Mouse (Mus musculus) bone marrow, adult 2 months (tissue): ENCODE measurements around the gene Kctd19. TPM values are rescaled to one million over a fixed set of nuclear protein-coding genes. Genes with fewer than 3 reads are reported as not detected.
A peak's percentile ranks its signal among the peaks of the same experiment; 100 is the strongest.

Source experiments
- H3K27ac ChIP-seq: fragments of 200-500 bp; 2 replicates; pipeline ENCODE4 v1.5.1; 2012; ENCODE audit warnings: low read depth, mild to moderate bottlenecking, control low read depth, inconsistent platforms, low read length; ENCODE audit not compliant: control insufficient read depth, poor library complexity, insufficient read depth
- H3K4me1 ChIP-seq: fragments of 200-500 bp; 2 replicates; pipeline ENCODE4 v1.6.1; 2011; ENCODE audit warnings: low read length; ENCODE audit not compliant: control insufficient read depth, insufficient read depth
- H3K4me3 ChIP-seq: fragments of 200-500 bp; replicated peaks from 2 replicates; pipeline ENCODE3; 2011; ENCODE audit warnings: mild to moderate bottlenecking, low read depth, low read length, control low read depth; ENCODE audit not compliant: control insufficient read depth
- CTCF ChIP-seq: fragments of 200-500 bp; IDR thresholded peaks from 2 replicates; pipeline ENCODE4 v1.5.1; 2011; ENCODE audit warnings: low read length, control low read depth; ENCODE audit not compliant: control insufficient read depth, insufficient read depth
- POLR2A ChIP-seq: fragments of 200-500 bp; IDR thresholded peaks from 2 replicates; pipeline ENCODE4 v1.6.1; 2011; ENCODE audit warnings: low read depth, mild to moderate bottlenecking, control low read depth, low read length, borderline replicate concordance; ENCODE audit not compliant: control insufficient read depth
- WGBS: fragments of 180-500 bp; shearing (Covaris S2); methylation state at CpG from one replicate; pipeline ENCODE4 v1.1.7; 2018; 5-methylcytosine and 5-hydroxymethylcytosine counted together
- polyA plus RNA-seq: library from polyadenylated mRNA; stranded (reverse); fragments of >200 nt; gene quantifications from 2 replicates; pipeline ENCODE4 v1.2.4, GENCODE M21; 2011; ENCODE audit warnings: low replicate concordance; ENCODE audit not compliant: missing spikeins, insufficient read depth, insufficient read length

Gene Kctd19
- polyA plus RNA-seq, 1 experiment: not detected

DNA sequence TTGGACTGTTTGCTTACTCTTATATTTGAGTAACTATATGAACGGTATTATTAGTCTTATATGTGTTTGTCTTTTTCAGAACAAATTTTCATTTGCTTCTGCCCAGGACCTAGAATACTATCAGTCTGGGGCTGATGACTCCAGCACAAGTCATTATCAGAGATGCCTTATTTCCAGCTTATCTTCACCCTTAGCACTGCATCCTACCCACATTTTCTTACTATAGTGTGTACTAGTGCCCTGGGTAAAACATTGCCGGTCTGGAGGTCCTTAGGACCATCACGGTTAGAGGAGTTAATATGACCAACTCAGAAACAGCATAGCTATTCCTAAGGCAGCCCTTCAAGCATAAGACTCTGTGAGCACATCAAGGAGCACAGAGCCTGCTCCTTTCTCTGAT is 34.9 kb upstream of the Kctd19 start:
- no peak for TF ChIP-seq POLR2A
- no peak for TF ChIP-seq CTCF
- no peaks in the 10 kb centered on the region for H3K4me1 ChIP-seq
- H3K27ac ChIP-seq: no peak overlapping the region
- 63% methylated on average over 3 of the region's 3 CpGs for WGBS
- no peak overlapping the region for H3K4me3 ChIP-seq

DNA sequence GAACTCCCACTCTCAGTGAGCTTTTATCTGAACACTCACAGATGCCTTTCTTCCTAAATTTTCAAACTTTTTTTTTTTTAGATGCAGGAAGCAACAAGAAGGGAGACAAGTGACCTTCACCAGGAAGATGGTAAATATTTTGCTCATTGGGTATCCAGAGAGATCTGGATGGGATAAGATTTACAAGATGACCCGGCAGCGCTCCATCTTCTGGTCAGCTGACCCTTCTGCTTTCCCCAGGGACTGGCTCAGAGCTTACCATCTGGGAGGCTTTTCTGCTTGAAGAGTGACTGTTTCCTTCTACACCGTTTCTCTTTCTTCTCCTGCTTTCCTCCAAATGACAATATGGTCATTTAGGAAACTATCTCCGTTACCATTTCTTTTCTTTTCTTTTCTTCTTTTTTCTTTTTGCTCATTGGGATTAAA is 32.8 kb upstream of the Kctd19 start:
- H3K4me3 ChIP-seq: no peak overlapping the region
- no peaks in the 10 kb centered on the region for H3K4me1 ChIP-seq
- WGBS: 73% methylated on average over 4 of the region's 4 CpGs
- no peak overlapping the region for H3K27ac ChIP-seq
- TF ChIP-seq CTCF (no peak), POLR2A (no peak)

DNA sequence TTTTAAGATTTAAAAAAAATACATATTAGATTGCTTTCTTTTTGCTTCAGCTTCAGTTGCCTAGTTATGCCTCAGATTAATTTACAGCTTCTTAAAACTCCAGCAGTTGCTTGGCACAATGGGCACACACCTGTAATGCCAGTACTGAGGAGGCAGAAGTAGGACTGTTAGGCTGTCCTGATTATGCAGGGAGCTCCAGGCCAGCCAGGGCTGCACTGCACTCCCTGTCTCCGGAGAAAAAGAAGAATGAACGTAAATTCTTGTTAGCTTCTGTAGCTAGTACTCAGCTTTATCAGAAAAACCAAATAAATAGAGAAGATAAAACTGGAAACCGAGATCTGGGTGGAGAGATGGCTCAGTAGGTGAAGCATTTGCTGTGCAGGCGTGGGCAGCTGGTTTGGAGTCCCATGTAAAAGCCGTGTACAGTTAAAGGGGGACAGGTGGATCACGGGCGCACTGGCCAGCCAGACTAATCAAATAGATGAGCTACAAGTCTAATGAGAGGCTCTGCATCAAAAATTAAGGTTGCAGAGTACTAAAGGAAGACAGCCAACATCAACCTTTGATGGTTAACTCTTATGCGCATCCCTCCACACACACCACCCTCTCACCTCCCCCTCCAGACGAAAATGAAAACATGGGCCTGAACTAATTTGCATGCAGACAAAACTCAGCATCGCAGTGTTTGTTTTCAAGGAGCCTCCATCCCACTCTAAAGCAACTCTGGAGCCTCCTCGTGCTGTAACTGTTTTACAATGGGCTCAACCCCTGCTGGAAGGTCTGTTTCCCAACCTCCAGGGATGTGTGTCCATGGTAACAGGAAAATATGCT is 32.2 kb upstream of the Kctd19 start:
- 66% methylated on average over 11 of the region's 11 CpGs for WGBS
- Histone ChIP-seq H3K27ac (no peak overlapping the region), H3K4me1 (no peaks in the 10 kb centered on the region), H3K4me3 (no peak overlapping the region)
- TF ChIP-seq POLR2A (no peak), CTCF (no peak)

DNA sequence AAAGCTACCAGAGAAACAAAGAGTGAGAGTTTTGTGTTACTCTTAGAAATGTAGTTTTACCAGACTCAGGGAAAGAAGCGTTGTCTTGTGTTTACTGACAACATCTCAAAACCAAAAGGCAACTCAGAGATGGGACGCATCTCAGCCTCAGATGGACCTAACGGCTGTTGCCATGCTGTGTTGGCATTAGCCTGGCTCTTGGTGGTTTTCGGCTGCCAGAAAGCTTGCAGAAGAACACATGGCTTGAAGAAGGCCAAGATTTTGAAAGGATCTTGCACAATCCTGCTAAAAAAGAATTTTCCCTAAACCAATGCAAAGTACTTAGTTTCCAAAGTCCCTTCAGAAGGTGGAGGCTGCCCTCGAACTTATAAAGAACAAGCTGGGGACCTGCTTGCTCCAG is 29.4 kb upstream of the Kctd19 start:
- H3K4me1 ChIP-seq: no peaks in the 10 kb centered on the region
- no peak overlapping the region for H3K27ac ChIP-seq
- H3K4me3 ChIP-seq: no peak overlapping the region
- TF ChIP-seq CTCF (no peak), POLR2A (no peak)
- 78% methylated on average over 5 of the region's 5 CpGs for WGBS

DNA sequence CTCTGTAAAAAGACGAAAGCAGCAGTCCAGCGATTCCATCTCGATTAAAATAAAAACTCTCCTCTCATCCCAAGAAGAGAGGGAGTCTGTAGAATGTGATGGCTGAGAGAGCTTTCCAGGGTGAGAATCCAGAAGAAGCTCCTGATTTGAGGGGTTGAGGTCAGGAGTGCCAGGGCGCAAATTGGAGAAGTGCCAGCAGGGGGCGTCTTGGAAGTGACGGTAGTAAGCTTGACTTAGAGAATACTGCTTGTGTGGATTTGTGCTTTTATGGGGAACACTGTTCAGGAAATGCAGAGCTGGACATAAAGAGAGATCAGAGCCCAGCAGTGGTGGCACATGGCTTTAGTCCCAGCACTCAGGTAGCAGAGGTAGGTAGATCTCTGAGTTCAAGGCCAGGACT is 28.1 kb upstream of the Kctd19 start:
- Histone ChIP-seq H3K4me3 (no peak overlapping the region), H3K4me1 (no peaks in the 10 kb centered on the region), H3K27ac (no peak overlapping the region)
- TF ChIP-seq POLR2A (no peak), CTCF (peak; percentile 48; the same call in 1 of the 2 replicates)
- WGBS: 12% methylated on average over 6 of the region's 6 CpGs

DNA sequence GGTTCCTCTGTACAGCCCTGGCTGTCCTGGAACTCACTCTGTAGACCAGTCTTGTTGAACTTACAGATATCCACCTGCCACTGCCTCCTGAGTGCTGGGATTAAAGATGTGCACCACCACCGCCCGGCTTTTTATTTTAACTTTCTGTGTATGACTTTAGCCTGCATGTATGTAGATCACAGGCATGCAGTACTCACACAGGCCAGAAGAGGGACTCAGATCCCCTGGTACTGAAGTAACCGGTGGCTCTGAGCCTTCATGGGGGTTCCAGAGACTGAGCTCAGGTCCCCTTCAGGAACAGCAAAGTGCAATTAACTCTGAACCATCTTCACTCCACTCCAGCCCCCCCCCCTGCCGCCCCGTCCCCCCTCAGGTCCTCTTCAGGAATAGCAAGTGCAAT is 25.6 kb upstream of the Kctd19 start:
- Histone ChIP-seq H3K4me3 (no peak overlapping the region), H3K27ac (no peak overlapping the region), H3K4me1 (no peaks in the 10 kb centered on the region)
- 58% methylated on average over 5 of the region's 5 CpGs for WGBS
- peak; percentile 47; the same call in 1 of the 2 replicates for TF ChIP-seq CTCF
- TF ChIP-seq POLR2A: no peak

DNA sequence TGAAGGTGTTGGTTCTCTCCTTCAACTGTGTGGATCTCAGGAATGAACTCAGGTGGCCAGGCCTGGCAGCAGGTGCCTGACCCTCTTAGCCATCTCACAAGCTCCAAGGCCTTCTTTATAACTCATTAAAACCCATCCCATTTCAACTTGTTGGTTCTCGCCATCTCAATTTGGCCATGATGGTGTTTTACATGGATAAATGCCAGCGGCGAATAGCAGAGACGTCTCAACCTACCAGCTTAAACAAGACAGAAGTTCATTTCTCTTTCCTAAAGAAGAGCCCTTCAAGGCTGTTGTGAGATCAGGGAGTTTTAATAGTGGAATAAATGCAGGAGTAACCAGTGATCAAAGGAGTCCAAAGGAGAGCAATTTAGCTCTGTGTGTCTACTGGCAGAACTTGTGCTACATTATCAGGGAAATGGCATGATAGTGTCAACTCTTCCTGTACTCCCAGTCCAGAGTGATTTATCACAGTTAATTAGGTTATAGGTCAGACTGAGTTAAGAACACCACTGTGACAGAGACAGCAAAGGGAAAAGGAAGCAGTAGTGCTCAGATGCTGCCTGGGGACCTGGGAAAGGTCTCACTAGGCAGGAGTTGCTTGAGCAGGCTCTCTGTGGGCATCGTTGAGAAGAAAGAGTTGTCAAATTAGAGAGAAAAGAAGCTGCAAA is 23.9 kb upstream of the Kctd19 start:
- H3K4me1 ChIP-seq: no peaks in the 10 kb centered on the region
- no peak overlapping the region for H3K4me3 ChIP-seq
- 82% methylated on average over 5 of the region's 5 CpGs for WGBS

DNA sequence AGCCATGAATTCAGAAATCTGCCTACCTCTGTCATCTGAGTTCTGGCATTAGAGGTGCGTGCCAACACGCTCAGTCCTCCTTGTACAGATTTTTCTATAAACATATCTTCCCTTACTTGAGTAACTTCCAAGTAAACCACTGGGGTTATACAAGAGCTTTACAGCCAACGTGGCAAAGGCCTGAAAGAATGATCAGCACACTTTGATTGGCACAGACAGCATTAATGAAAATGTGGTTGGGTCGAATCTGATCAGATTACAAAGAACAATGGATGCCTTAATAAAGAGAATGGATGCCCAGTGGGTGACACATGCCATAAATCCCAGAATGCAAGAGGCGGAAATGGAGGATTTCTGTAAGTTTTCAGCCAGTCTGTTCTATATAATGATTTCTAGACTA is 22.9 kb upstream of the Kctd19 start:
- 76% methylated on average over 5 of the region's 5 CpGs for WGBS

More for the DNA sequence above, 23.9 kb upstream of the Kctd19 start:
- no peak for TF ChIP-seq CTCF
- no peak for TF ChIP-seq POLR2A
- no peak overlapping the region for H3K27ac ChIP-seq

More for the DNA sequence above, 22.9 kb upstream of the Kctd19 start:
- no peak for TF ChIP-seq POLR2A
- no peak for TF ChIP-seq CTCF
- Histone ChIP-seq H3K27ac (no peak overlapping the region), H3K4me3 (no peak overlapping the region), H3K4me1 (no peaks in the 10 kb centered on the region)
